Mouse (Mus musculus) forebrain, embryonic 14.5 days (tissue): ENCODE measurements around the gene Nsmce3. TPM values are rescaled to one million over a fixed set of nuclear protein-coding genes. Genes with fewer than 3 reads are reported as not detected.

Source experiments
- ATAC-seq: fragments of 200-750 bp; cut with Nextera tagmentation; 2 replicates; pipeline ENCODE4 v1.8.0; 2017; ENCODE audit warnings: mild to moderate bottlenecking, moderate library complexity
- DNase-seq: peaks from one replicate; pipeline ENCODE4 v3.0.0-alpha.2; 2015; ENCODE audit warnings: low spot score
- H3K27ac ChIP-seq: fragments of 300-500 bp; sonication (generic); 2 replicates; pipeline ENCODE4 v1.5.1; 2014; ENCODE audit warnings: low read depth, mild to moderate bottlenecking, control low read depth, low read length, moderate library complexity
- H3K27me3 ChIP-seq: fragments of 300-500 bp; sonication (generic); replicated peaks from 2 replicates; pipeline ENCODE4 v1.6.1; 2014; ENCODE audit warnings: low read length, control low read depth, mixed read lengths; ENCODE audit not compliant: control insufficient read depth, insufficient read depth
- H3K36me3 ChIP-seq: fragments of 300-500 bp; sonication (generic); 2 replicates; pipeline ENCODE4 v1.6.1; 2014; ENCODE audit warnings: low read length, control low read depth; ENCODE audit not compliant: control insufficient read depth, insufficient read depth
- H3K4me1 ChIP-seq: fragments of 300-500 bp; sonication (generic); 2 replicates; pipeline ENCODE4 v1.6.1; 2014; ENCODE audit warnings: antibody characterized with exemption, low read length, control low read depth; ENCODE audit not compliant: control insufficient read depth, insufficient read depth
- H3K4me2 ChIP-seq: fragments of 300-500 bp; sonication (generic); 2 replicates; pipeline ENCODE4 v1.6.1; 2014; ENCODE audit warnings: mild to moderate bottlenecking, control low read depth, low read length
- H3K4me3 ChIP-seq: fragments of 300-500 bp; sonication (generic); 2 replicates; pipeline ENCODE4 v1.5.1; 2014; ENCODE audit warnings: low read depth, low read length, control low read depth
- H3K9ac ChIP-seq: fragments of 300-500 bp; sonication (generic); 2 replicates; pipeline ENCODE4 v1.6.1; 2014; ENCODE audit warnings: mild to moderate bottlenecking, low read length, control low read depth, moderate library complexity
- H3K9me3 ChIP-seq: fragments of 300-500 bp; sonication (generic); replicated peaks from 2 replicates; pipeline ENCODE4 v1.6.1; 2016; ENCODE audit warnings: low read length, control low read depth, mixed read lengths; ENCODE audit not compliant: control insufficient read depth
- WGBS: fragments of 180-500 bp; shearing (Covaris S2); extraction: QIAGEN DNeasy Blood & Tissue Kit; methylation state at CpG from one replicate; pipeline ENCODE4 v1.1.7; 2014; 5-methylcytosine and 5-hydroxymethylcytosine counted together
- polyA plus RNA-seq: library from polyadenylated mRNA; unstranded; fragments of >200 nt; fragmentation: Nextera tagmentation; extraction: Ambion mirVana; gene quantifications from 2 replicates; pipeline ENCODE4 v1.2.1, GENCODE M21; 2014

Gene Nsmce3
- polyA plus RNA-seq, 1 experiment from 2014 or later: 10.9 TPM

GRCm38 (mm10) chr7:64830214-64830995 is 42.4 kb downstream of the Nsmce3 start:
- Histone ChIP-seq H3K4me1 (no peaks in the 10 kb centered on the region), H3K36me3 (no peaks in the 10 kb centered on the region), H3K9me3 (no peaks in the 10 kb centered on the region), H3K9ac (no peak overlapping the region), H3K4me3 (no peak overlapping the region), H3K4me2 (no peak overlapping the region), H3K27me3 (no peaks in the 10 kb centered on the region), H3K27ac (no peak overlapping the region)
- no peak for DNase-seq
- no peak for ATAC-seq
- 70% methylated on average over 5 of the region's 5 CpGs for WGBS

DNA sequence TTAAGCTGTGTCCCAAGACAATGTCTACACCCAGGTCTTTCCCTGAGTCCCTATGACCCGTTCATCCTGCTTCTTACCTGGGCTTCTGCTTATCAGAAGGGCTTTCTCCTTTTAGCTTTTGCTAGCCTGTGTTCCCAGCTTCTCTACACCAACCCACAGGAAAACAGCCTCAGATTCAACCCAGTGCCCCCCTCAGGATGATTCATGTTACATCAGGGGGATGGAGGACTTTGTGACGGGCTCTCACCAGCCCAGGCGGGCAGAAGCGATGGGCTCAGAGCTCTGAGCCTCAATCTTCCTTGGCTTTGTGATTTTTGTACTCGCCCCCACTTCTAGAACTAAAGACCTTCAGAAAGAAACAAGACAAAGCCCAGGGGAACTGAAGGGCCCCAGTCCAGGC is 51.7 kb downstream of the Nsmce3 start:
- Histone ChIP-seq H3K27me3 (no peaks in the 10 kb centered on the region), H3K4me2 (no peak overlapping the region), H3K9me3 (no peaks in the 10 kb centered on the region), H3K4me1 (no peaks in the 10 kb centered on the region), H3K4me3 (no peak overlapping the region), H3K36me3 (no peaks in the 10 kb centered on the region), H3K9ac (no peak overlapping the region), H3K27ac (no peak overlapping the region)
- ATAC-seq (no peak), DNase-seq (no peak)
- 83% methylated on average over 5 of the region's 5 CpGs for WGBS

DNA sequence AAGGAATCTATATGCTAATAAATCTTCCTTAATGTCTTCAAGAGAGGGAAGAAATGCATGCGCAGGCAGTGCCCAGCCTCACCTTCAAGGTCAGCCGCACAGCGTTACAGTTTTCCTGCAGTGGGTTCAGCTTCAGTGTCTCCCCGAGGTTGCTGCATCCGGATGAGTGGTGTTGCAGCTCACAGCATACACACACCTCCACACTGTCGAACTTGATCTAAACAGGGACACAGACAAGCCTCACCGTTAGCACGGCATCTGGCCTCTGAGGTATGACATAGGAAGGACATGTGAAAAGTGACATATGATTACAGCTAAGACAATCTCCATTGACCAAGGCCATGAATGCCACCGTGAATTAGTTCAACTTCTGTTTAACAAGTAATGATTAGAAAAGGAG is 53.1 kb downstream of the Nsmce3 start:
- H3K9me3 ChIP-seq: no peaks in the 10 kb centered on the region
- DNase-seq: no peak
- WGBS: 93% methylated on average over 9 of the region's 9 CpGs

More for the DNA sequence above, 53.1 kb downstream of the Nsmce3 start:
- Histone ChIP-seq H3K36me3 (no peaks in the 10 kb centered on the region), H3K4me1 (no peaks in the 10 kb centered on the region), H3K27ac (no peak overlapping the region), H3K27me3 (no peaks in the 10 kb centered on the region), H3K4me3 (no peak overlapping the region), H3K9ac (no peak overlapping the region), H3K4me2 (no peak overlapping the region)
- no peak for ATAC-seq
